In genomic region chr14:8135130-8135529, GRCm38 (mm10) we compare ENCODE assay signal across 9 mouse cellular contexts. TPM values are rescaled to one million over a fixed set of nuclear protein-coding genes. Genes with fewer than 3 reads are reported as not detected.
DNase-seq lines count a peak whose midpoint lies in the region; ATAC-seq and TF ChIP-seq lines count a peak whose summit lies in the region.
"Had no signal": no experiment of that assay in that cellular context is flagged by ENCODE, and none has a peak within 500 bp of the region (broad histone marks: within the 10 kb centered on the region; RNA-seq: fewer than 3 reads in every experiment).

No protein-coding gene starts in this region.

- peaks cover 68% of the 10 kb centered on the region for H3K36me3 ChIP-seq in hindbrain, embryonic 14.5 days (replicated peaks; ENCODE audit: control insufficient read depth, insufficient read depth)
- H3K36me3 ChIP-seq in hindbrain, embryonic 12.5 days, result peaks cover 25% of the 10 kb centered on the region; the same call in 1 of the 2 replicates

- H3K4me2 ChIP-seq in hindbrain, embryonic 14.5 days (replicated peaks), result no peak overlapping the region
- H3K4me2 ChIP-seq in hindbrain, embryonic 12.5 days (replicated peaks), result no peak overlapping the region
- H3K4me2 ChIP-seq: liver, embryonic 13.5 days had no signal

- no peaks in the 10 kb centered on the region for H3K4me1 ChIP-seq in hindbrain, embryonic 14.5 days (replicated peaks; ENCODE audit: control insufficient read depth, insufficient read depth, low read length)
- 0 out of 2 replicates have a peak, but pooled peaks cover 2% of the 10 kb centered on the region for H3K4me1 ChIP-seq in hindbrain, embryonic 12.5 days
- peaks cover 8% of the 10 kb centered on the region; the same call in 1 of the 2 replicates for H3K4me1 ChIP-seq in lung, adult 2 months (ENCODE audit: control insufficient read depth, insufficient read depth, low read length)

- H3K9me3 ChIP-seq in hindbrain, embryonic 14.5 days (ENCODE audit: control insufficient read depth, low read length), result no peaks in the 10 kb centered on the region
- H3K9me3 ChIP-seq in hindbrain, embryonic 12.5 days (replicated peaks), result no peaks in the 10 kb centered on the region
- H3K9me3 ChIP-seq: liver, embryonic 13.5 days had no signal

- H3K27me3 ChIP-seq in hindbrain, embryonic 14.5 days (ENCODE audit: control insufficient read depth, insufficient read depth, low read length), result no peaks in the 10 kb centered on the region
- no peaks in the 10 kb centered on the region for H3K27me3 ChIP-seq in hindbrain, embryonic 12.5 days
- H3K27me3 ChIP-seq: liver, embryonic 13.5 days had no signal

- H3K4me3 ChIP-seq in hindbrain, embryonic 14.5 days (replicated peaks; ENCODE audit: low read length), result no peak overlapping the region
- no peak overlapping the region for H3K4me3 ChIP-seq in hindbrain, embryonic 12.5 days
- no peak overlapping the region for H3K4me3 ChIP-seq in lung, adult 2 months (replicated peaks; ENCODE audit: extremely low read depth, low read depth, low read length)
- H3K4me3 ChIP-seq: liver, embryonic 13.5 days had no signal

- H3K9ac ChIP-seq in hindbrain, embryonic 14.5 days, result no peak overlapping the region
- H3K9ac ChIP-seq in hindbrain, embryonic 12.5 days, result no peak overlapping the region
- H3K9ac ChIP-seq: liver, embryonic 13.5 days had no signal

- ATAC-seq in hindbrain, embryonic 14.5 days (ENCODE audit: low FRiP score), result no peak; the same call in 1 of the 2 replicates
- ATAC-seq in hindbrain, embryonic 12.5 days (ENCODE audit: low FRiP score), result no peak

- 73% methylated on average over 3 of the region's 3 CpGs for WGBS in hindbrain, embryonic 14.5 days
- WGBS in hindbrain, embryonic 12.5 days, result 78% methylated on average over 3 of the region's 3 CpGs
- 49% methylated on average over 3 of the region's 3 CpGs for WGBS in lung, adult 2 months

- no peak for TF ChIP-seq POLR2A in lung, adult 2 months (IDR thresholded peaks at IDR 0.05; ENCODE audit: borderline replicate concordance, extremely low read depth, low read depth, low read length)

- no peak overlapping the region for H3K27ac ChIP-seq in hindbrain, embryonic 14.5 days
- H3K27ac ChIP-seq in hindbrain, embryonic 12.5 days, result no peak overlapping the region
- H3K27ac ChIP-seq: liver, embryonic 13.5 days had no signal

- peak; percentile 24 for DNase-seq in hindbrain, embryonic 14.5 days (ENCODE audit: low spot score)
- peak; percentile 27 for DNase-seq in adipocyte (ENCODE audit: low spot score)
- DNase-seq in fibroblast of lung, adult 2 months (ENCODE audit: low read depth), result peak; percentile 40
- peak; percentile 11 for DNase-seq in lung, adult 2 months
- no peak for DNase-seq in adrenal gland, adult 8-10 months
- no peak for DNase-seq in thymus, postnatal 10 days (ENCODE audit: low spot score in 2 of 2)
- DNase-seq in ovary, postnatal 36 days (ENCODE audit: low spot score), result no peak
- DNase-seq: liver, embryonic 13.5 days had no signal

- no peak for TF ChIP-seq CTCF in lung, adult 2 months (IDR thresholded peaks at IDR 0.05; ENCODE audit: insufficient read depth, low read length)

RNA-seq across cellular contexts. Expression of gene Pxk, which starts 37.1 kb away (rescaled TPM):
- 66.0 and 68.9 TPM in 2 replicates for polyA plus RNA-seq in hindbrain, embryonic 14.5 days (2014; fragmentation: Nextera tagmentation; extraction: Ambion mirVana)
- polyA plus RNA-seq in hindbrain, embryonic 12.5 days (2016; fragmentation: Nextera tagmentation; extraction: Ambion mirVana), result 43.0 and 46.7 TPM in 2 replicates
- polyA plus RNA-seq in lung, adult 2 months (2012; rRNA removed), result 25.5 and 28.3 TPM in 2 replicates
- total RNA-seq in adrenal gland, adult 8-10 months (2022), result 10 to 100 TPM; 62.3 to 72.3 (median 68.1) TPM

RNA-seq across cellular contexts. Expression of gene Pdhb, which starts 37.7 kb away (rescaled TPM):
- polyA plus RNA-seq in hindbrain, embryonic 14.5 days (2014; fragmentation: Nextera tagmentation; extraction: Ambion mirVana), result 271 and 280 TPM in 2 replicates
- polyA plus RNA-seq in hindbrain, embryonic 12.5 days (2016; fragmentation: Nextera tagmentation; extraction: Ambion mirVana), result 198 and 207 TPM in 2 replicates
- polyA plus RNA-seq in lung, adult 2 months (2012; rRNA removed), result 30.3 and 53.1 TPM in 2 replicates
- total RNA-seq in adrenal gland, adult 8-10 months (2022), result 100 to 1,000 TPM; 184 to 265 (median 230) TPM

RNA-seq across cellular contexts. Expression of gene Rpp14, which starts 55.0 kb away (rescaled TPM):
- 45.0 and 50.9 TPM in 2 replicates for polyA plus RNA-seq in hindbrain, embryonic 14.5 days (2014; fragmentation: Nextera tagmentation; extraction: Ambion mirVana)
- polyA plus RNA-seq in hindbrain, embryonic 12.5 days (2016; fragmentation: Nextera tagmentation; extraction: Ambion mirVana), result 45.4 and 47.5 TPM in 2 replicates
- 6.1 and 8.2 TPM in 2 replicates for polyA plus RNA-seq in lung, adult 2 months (2012; rRNA removed)
- total RNA-seq in adrenal gland, adult 8-10 months (2022), result 10 to 100 TPM; 35.2 to 44.8 (median 41.3) TPM

Comparison
In these comparisons a context has a peak if more than half of its experiments do, and no peak if none do; other contexts are left out.
1. DNase-seq: peak in hindbrain, embryonic 14.5 days (single experiment), adipocyte (single experiment), fibroblast of lung, adult 2 months (single experiment) and lung, adult 2 months (single experiment); none in adrenal gland, adult 8-10 months (single experiment), thymus, postnatal 10 days (0 of 2) and ovary, postnatal 36 days (single experiment).